Mouse (Mus musculus) spleen, adult 12 weeks (tissue): ENCODE measurements around the gene Gm4981.
A peak's percentile ranks its signal among the peaks of the same experiment; 100 is the strongest.
"Not testable (repeated sequence)": the region's sequence is repeated elsewhere in the genome, so short reads cannot be mapped to it uniquely, and the experiment has no call there.

Experiments used
- DNase-seq: peaks from one replicate; pipeline ENCODE4 v3.0.0; 2022; ENCODE audit warnings: low spot score

Gene Gm4981

DNA sequence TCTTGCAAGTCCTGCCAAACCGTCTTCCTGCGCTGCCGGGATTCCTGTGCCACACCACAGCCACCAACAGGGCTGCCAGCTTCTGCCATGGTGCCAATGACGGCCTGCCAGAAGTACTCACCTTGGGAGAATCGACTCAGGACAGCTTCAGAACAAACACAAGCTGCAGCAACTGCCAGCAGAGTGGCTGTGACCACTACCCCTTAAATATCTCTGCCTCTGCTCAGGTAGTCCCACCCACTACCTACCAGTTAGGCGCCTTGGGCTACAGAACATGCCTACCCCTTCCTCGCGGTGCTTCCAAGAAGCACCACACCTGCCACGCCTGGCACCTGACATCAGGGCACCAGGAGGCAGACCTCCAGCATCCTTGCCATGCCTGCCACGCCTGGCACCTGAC lies at the start of gene Gm4981:
TSS of gene Gm4981 (minus strand) at position 89 of the 400 bp plus-strand sequence.
- DNase-seq, result no peak

DNA sequence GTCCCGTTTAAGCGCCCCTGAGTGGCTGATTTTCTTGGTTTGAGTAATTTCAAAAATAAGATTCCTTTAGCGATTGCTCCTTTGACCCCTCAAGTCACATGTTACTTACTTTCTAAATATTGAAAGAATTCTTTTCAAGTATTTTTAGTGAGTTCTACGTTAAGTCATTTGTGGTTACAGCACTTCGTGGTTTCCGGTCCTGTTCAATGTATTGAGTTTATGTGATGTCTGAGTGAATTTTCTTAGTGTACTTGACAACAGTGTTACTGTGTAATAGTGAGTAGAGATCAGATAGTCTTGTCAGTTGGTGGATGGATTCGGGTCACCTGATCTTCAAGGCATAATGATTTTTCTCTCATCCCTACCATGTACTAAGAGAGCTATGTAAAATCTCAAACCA lies 45.7 kb upstream of the Gm4981 start:
- DNase-seq, result no peak

DNA sequence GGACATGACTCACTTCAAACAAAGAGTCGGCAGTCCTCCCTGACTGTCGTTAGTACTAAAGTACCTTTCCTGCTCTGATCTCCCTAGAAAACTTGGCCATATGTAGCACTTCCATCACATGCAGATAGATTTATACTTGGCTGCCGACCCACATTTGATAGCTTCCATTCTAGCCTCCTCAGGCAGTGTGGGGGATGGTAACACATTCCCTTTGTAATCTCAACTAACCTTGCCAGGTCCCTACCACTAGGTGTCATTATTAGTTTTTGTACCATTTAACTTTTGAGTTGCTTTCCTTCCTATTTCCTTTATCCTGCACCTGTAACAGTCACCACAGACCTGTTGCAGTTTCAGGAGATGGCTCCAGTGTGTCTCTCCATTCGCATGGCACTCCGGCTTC lies 22.0 kb upstream of the Gm4981 start:
- no peak for DNase-seq

DNA sequence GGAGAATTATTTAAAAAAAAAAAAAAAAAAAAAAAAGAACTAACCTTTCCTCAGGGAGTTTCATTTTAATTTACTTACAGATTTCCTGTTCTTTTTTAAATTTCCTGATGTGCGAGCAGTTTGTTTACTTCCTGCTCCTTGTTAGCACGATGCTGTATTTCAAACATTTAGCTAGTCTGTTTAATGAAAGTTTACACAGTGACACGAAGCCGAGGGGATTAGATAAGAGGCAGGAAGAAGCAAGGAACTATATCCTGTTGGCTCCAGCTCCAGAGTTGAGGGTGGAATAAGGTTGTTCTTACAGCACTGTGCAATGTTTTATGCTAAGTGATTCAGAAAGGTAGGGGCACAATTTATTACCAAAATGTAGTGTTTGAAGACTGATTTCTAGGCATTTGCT lies 19.5 kb upstream of the Gm4981 start:
- DNase-seq, result no peak

DNA sequence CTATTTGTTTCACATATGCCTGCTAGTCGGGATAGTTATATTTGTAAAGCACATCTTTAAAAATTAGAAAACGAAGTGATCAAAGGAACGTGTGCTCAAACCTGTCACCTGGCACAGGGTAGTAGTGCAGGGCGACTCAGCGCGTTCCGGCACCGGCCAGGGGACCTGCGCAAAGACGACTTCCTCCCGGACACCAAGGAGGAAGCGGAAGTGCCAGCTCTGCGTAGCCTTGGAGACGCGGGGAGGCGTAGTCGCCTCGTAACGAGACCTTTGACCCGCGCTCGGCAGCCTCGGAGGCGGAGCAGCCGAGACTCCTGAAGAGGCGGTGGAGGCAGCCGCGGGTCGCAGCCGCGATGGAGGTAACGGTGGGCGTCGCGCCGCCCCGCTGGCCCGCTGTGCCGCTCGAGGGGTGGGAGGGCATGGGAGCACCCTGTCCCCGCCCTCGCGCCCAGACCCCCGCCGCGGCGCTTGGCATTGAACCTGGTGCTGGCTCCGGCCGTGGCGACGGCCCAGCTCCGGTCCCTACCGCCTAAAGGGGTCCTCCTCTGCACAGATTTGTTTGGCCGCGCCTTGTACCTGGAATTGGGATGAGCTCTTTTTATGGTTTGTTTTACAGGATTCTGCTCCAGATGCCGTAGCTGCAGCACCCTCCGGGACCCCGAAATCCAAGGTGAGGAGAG lies 18.9 kb upstream of the Gm4981 start, which contains the start of gene Gcc2:
TSS of gene Gcc2 (plus strand) at position 285 of the 680 bp plus-strand sequence.
- DNase-seq, result peak; percentile 84

DNA sequence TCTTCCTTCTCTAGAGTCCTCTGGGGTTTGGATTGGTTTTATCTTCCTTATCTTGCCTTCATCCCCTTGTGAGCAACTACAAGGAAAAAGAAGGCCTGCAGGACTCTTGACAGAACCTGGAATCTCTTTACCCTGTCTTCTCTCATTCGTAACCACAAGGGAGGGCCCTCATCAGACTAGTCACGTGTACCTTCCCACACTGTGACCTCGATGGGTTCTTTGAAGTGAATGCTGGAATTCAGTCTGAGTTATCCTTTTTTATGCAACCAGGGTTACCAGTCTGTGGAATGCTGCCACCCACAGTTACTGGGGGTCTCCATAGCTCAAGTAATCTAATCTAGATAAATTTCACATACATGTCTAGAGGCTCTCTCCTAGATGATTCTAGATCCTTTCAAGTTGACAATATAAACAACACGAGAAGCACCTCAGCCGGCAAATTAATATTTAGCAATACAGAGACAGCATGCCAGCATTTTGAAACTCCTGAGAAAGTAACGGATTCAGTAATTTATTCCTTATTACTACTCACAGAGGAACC lies 18.2 kb upstream of the Gm4981 start:
- DNase-seq, result no peak

DNA sequence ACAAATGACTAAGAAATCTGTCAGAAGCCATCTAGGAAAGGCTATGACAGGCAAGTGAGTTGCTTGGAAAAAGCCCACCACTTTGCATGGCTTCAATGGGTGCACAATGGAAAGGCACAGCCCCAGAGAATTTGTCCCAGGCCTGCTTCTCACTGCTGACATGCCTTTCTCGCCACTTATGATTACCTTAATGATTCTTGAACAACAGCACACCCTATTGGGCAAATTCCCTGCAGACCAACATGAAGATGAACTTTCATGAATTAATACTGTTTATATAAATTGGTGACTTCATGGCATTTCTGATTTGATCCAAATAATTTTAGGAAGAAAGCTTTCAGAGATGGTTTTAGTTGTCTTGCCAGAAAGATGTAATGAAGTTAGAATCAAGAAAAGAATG lies 13.0 kb upstream of the Gm4981 start:
- no peak for DNase-seq

DNA sequence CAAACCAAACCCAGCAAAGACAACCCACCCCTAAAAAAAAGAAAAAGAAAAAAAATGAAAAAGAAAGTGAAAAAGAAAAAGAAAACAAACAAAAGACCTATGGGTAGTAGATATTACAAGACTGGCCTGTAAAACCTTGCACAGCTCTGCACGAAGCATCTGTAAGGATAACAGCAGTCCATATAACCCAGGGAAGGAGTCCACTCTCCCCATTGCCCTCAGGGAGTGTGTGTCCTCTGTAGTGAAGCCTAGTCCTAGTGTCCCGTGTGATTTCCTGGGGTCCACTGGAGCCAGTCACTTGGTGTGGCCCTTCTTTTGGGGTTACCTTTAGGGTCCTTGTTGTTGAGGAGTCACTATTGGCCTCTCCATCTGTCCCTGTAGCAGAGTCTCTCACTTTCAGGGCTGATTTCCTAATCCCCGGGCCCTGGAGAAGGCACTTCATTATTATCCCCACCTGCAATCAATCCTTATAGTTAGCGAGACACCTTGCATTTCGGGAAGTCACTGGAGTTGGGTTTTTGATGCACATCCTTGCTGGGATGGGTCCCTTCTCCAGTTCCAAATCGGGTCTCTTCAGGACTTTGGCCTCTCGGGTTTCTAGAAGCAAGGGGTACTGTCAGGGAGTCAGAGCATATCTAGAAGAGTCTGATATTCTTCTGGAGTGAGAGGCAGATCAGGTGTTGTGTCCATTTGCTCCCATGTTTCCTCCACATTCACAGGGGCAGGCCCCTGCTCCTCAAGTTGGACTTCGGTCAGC lies 2.7 kb upstream of the Gm4981 start:
- peak; percentile 53 for DNase-seq

DNA sequence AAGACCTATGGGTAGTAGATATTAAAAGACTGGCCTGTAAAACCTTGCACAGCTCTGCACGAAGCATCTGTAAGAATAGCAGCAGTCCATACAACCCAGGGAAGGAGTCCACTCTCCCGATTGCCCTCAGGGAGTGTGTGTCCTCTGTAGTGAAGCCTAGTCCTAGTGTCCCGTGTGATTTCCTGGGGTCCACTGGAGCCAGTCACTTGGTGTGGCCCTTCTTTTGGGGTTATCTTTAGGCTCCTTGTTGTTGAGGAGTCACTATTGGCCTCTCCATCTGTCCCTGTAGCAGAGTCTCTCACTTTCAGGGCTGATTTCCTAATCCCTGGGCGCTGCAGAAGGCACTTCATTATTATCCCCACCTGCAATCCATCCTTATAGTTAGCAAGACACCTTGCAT lies 1.5 kb downstream of the Gm4981 start:
- peak; percentile 15 for DNase-seq

DNA sequence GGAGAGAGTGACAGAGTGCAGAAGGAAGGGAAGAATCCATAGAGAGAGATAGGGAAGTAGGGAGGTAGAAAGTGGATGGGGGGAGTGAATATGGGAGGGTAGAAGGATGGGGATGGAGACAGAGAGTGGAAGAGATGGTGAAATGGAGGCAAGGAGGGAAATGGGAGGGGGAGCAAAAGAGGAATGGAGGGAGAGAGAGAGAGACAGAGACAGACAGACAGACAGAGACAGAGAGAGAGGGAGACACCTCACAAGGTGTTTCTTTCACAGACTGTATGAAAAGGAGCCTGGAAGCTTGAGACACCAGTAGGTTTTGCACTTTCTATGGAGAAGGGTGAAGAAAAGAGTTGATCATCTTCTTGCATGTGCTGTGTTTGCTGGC lies 2.8 kb downstream of the Gm4981 start:
- not testable (repeated sequence) for DNase-seq

DNA sequence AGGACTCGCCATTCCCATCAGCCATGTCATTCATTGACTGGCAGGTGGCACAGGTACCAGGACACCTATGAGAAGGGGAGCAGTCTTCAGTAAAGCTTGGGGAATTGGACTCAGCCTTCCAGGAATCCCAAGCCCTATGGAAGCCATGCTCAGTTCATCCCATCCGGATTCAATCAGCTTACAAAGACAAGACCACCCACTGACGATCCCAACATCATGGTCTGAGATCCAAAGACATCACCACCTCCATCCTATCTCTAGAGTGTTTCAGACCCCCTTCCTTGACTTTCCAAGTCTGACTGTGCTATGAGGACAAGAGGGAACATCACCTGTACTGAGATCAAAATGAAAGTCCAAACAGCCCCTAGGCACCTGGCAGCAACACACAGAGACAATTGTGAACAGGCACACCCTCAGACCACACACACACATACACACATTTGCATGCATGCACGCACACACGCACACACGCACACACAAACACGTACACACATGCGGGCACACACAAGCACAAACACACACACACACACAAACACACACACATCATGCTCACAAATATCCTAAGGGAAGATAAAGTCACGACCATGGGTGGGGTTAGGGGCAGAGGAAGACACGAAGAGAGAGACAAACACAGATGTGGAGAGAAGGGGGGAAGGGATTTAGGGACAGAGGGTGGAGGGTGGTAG lies 3.3 kb downstream of the Gm4981 start:
- not testable (repeated sequence) for DNase-seq

DNA sequence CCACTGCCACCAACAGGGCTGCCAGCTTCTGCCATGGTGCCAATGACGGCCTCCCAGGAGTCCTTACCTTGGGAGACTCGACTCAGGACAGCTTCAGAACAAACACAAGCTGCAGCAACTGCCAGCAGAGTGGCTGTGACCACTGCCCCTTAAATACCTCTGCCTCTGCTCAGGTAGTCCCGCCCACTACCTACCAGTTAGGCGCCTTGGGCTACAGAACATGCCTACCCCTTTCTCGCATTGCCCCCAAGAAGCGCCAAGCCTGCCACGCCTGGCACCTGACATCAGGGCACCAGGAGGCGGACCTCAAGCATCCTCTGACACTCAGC lies 3.9 kb downstream of the Gm4981 start, which contains the start of gene Duxf3:
TSS of gene Duxf3 (minus strand) at position 35 of the 329 bp plus-strand sequence.
- DNase-seq, result not testable (repeated sequence)

DNA sequence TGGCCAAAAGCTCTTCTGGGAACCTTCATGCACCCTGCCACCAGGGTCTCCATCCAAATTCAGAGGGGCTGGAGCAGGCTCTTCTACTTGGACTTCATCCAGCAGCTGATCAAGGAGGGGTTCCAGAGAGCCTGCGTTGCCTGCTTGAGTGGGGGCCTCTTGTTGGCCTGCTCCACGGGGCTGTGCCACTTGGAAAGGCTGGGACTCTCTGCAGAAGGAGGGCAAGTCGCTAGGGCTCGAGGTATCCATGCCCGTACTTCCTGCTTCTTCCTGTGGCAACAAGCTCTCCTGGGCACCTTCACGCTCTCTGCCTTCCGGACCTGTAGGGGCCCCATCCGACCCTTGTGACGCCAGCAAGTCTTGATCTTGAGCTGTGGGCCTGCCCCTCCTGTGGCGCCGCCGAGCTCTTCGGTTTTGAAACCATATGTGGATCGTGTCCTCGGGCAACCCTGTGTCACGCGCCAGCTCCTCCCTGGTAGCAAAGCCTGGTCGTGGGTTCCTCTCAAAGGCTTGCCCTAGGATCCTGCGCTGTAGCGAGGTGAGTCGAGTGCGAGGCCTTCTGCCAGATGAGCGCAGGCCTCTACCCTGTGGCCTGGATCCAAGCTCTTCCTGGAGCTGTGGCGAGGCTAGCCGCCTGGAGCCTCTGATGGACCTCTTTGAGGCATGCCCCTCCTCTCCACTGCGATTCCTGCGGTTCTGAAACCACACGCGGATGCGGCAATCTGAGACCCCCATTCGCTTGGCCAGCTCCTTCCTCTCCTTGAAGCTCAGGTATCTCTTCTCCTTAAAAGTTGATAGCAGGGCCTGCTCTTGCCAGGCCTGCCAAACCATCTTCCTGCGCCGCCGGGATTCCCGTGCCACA lies 4.5 kb downstream of the Gm4981 start:
- peak; percentile 63 for DNase-seq

DNA sequence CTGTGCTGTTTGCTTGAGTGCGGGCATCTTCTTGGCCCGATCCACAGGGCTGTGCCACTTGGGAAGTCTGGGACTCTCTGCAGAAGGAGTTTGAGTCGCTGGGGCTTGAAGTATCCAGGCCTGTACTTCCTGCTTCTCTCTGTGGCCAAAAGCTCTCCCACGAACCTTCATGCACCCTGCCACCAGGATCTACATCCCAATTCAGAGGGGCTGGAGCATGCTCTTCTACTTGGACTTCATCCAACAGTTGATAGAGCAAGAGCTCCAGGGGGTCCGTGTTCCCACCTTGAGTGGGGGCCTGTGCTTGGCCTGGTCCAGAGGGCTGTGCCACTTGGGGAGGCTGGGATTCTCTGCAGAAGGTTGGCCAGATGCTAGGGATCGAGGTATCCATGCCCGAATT lies 5.4 kb downstream of the Gm4981 start:
- peak; percentile 27 for DNase-seq

DNA sequence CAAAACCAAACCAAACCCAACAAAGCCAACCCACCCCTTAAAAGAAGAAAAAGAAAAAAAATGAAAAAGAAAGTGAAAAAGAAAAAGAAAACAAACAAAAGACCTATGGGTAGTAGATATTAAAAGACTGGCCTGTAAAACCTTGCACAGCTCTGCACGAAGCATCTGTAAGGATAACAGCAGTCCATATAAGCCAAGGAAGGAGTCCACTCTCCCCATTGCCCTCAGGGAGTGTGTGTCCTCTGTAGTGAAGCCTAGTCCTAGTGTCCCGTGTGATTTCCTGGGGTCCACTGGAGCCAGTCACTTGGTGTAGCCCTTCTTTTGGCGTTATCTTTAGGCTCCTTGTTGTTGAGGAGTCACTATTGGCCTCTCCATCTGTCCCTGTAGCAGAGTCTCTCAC lies 6.5 kb downstream of the Gm4981 start:
- DNase-seq, result not testable (repeated sequence)

DNA sequence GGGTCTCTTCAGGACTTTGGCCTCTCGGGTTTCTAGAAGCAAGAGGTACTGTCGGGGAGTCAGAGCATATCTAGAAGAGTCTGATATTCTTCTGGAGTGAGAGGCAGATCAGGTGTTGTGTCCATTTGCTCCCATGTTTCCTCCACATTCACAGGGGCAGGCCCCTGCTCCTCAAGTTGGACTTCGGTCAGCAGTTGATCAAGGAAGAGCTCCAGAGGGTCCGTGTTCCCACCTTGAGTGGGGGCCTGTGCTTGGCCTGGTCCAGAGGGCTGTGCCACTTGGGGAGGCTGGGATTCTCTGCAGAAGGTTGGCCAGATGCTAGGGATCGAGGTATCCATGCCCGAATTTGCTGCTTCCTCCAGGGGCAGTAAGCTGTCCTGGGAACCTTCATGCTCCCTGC lies 8.7 kb downstream of the Gm4981 start:
- peak; percentile 26 for DNase-seq

DNA sequence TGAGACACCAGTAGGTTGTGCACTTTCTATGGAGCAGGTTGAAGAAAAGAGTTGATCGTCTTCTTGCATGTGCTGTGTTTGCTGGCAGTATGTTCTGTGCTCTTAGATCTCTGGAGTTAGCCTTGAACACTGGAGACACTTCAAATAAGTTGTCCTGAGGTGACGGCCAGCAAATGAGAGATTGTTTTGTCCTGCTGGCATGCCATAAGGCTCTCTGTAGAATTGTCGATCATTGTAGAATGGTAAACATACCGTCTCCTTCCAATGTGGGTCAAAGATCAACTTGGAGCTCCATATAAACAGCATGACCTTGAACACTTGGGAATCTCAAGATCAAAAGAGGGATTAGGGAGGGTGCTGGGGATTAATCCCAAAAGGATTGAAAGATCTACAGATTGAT lies 10.1 kb downstream of the Gm4981 start:
- peak; percentile 19 for DNase-seq

DNA sequence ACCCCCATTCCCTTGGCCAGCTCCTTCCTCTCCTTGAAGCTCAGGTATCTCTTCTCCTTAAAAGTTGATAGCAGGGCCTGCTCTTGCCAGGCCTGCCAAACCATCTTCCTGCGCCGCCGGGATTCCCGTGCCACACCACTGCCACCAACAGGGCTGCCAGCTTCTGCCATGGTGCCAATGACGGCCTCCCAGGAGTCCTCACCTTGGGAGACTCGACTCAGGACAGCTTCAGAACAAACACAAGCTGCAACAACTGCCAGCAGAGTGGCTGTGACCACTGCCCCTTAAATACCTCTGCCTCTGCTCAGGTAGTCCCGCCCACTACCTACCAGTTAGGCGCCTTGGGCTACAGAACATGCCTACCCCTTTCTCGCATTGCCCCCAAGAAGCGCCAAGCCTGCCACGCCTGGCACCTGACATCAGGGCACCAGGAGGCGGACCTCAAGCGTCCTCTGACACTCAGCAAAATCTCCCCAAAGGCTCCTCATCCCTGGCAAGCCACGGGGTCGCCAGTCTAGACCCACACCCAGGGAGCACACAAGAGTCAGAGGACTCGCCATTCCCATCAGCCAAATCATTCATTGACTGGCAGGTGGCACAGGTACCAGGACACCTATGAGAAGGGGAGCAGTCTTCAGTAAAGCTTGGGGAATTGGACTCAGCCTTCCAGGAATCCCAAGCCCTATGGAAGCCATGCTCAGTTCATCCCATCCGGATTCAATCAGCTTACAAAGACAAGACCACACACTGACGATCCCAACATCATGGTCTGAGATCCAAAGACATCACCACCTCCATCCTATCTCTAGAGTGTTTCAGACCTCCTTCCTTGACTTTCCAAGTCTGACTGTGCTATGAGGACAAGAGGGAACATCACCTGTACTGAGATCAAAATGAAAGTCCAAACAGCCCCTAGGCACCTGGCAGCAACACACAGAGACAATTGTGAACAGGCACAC lies 11.4 kb downstream of the Gm4981 start, which contains the start of gene AW822073:
TSS of gene AW822073 (minus strand) at position 104 of the 959 bp plus-strand sequence.
- DNase-seq, result peak; percentile 27

DNA sequence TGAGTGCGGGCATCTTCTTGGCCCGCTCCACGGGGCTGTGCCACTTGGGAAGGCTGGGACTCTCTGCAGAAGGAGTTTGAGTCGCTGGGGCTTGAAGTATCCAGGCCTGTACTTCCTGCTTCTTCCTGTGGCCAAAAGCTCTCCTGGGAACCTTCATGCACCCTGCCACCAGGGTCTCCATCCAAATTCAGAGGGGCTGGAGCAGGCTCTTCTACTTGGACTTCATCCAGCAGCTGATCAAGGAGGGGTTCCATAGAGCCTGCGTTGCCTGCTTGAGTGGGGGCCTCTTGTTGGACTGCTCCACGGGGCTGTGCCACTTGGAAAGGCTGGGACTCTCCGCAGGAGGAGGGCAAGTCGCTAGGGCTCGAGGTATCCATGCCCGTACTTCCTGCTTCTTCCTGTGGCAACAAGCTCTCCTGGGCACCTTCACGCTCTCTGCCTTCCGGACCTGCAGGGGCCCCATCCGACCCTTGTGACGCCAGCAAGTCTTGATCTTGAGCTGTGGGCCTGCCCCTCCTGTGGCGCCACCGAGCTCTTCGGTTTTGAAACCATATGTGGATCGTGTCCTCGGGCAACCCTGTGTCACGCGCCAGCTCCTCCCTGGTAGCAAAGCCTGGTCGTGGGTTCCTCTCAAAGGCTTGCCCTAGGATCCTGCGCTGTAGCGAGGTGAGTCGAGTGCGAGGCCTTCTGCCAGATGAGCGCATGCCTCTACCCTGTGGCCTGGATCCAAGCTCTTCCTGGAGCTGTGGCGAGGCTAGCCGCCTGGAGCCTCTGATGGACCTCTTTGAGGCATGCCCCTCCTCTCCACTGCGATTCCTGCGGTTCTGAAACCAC lies 12.3 kb downstream of the Gm4981 start:
- DNase-seq, result peak; percentile 42

DNA sequence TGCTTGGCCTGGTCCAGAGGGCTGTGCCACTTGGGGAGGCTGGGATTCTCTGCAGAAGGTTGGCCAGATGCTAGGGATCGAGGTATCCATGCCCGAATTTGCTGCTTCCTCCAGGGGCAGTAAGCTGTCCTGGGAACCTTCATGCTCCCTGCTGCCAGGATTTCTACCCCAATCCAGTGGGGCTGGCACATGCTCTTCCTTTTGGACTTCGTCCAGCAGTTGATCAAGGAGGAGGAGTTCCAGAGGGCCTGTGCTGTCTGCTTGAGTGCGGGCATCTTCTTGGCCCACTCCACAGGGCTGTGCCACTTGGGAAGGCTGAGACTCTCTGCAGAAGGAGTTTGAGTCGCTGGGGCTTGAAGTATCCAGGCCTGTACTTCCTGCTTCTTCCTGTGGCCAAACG lies 13.3 kb downstream of the Gm4981 start:
- DNase-seq, result not testable (repeated sequence)
